Mouse (Mus musculus): ENCODE measurements around the gene Gipc2. TPM values are rescaled to one million over a fixed set of nuclear protein-coding genes. Genes with fewer than 3 reads are reported as not detected.
"Not testable (repeated sequence)": the region's sequence is repeated elsewhere in the genome, so short reads cannot be mapped to it uniquely, and the experiment has no call there.

Gene Gipc2
- polyA plus RNA-seq, 1 experiment from 2014 or later = 4.2 TPM

DNA sequence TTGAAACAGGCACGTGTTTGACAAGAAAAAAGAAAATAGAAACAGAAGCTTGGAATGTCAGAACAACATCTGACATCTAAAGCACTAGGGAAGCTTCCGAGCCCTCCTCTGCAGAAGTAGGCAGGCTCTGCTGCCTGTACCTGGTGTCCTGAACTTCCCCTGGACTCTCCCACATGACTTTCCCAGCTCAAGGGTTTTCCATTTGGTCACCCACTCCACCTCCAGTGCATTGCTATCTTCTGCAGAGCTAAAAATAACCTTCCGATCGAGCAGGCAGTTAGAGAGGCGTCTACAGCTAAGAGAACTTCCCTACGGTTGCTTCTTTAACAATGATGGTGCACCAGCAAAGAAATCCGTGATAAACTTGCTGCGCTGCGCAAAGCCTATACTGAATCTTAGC lies 32.4 kb downstream of the Gipc2 start:
- no peaks in the 10 kb centered on the region for H3K9me3 ChIP-seq (replicated peaks; ENCODE audit: control insufficient read depth, low read length)
- H3K4me2 ChIP-seq (ENCODE audit: low read depth, low read length) = no peak overlapping the region
- no peak for ATAC-seq (replicated peaks; ENCODE audit: insufficient number of reproducible peaks, low FRiP score, low TSS enrichment, low read depth)
- H3K27ac ChIP-seq (replicated peaks; ENCODE audit: low read depth, low read length) = no peak overlapping the region
- no peak for DNase-seq (ENCODE audit: low spot score)
- no peak overlapping the region for H3K9ac ChIP-seq (replicated peaks; ENCODE audit: low read length)
- H3K36me3 ChIP-seq (replicated peaks; ENCODE audit: control insufficient read depth, insufficient read depth, low read depth, low read length) = no peaks in the 10 kb centered on the region
- H3K27me3 ChIP-seq (ENCODE audit: control insufficient read depth, insufficient read depth, low read length) = no peaks in the 10 kb centered on the region
- no peaks in the 10 kb centered on the region for H3K4me1 ChIP-seq (ENCODE audit: control insufficient read depth, insufficient read depth, low read length)
- no peak overlapping the region for H3K4me3 ChIP-seq (ENCODE audit: low read depth, low read length)
- 80% methylated on average over 9 of the region's 9 CpGs for WGBS

DNA sequence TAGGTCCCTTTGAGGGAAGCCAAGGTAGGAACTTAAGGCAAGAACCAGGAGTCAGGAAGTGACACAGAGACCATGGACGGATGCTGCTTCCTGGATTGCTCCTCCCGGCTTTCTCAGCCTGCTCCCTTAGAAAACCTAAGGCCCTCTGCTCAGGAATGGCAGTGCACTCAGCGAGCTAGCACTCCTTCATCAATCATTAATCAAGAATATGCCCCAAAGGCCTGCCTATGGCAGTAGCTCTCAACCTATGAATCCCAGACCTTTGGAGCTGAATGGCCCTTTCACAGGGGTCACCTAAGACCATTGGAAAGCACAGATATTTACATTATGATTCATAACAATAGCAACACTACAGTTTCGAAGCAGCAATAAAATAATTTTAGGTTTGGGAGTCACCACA lies 35.1 kb downstream of the Gipc2 start:
- H3K27me3 ChIP-seq (ENCODE audit: control insufficient read depth, insufficient read depth, low read length) = no peaks in the 10 kb centered on the region
- H3K9me3 ChIP-seq (replicated peaks; ENCODE audit: control insufficient read depth, low read length) = no peaks in the 10 kb centered on the region
- ATAC-seq (replicated peaks; ENCODE audit: insufficient number of reproducible peaks, low FRiP score, low TSS enrichment, low read depth) (no peak), DNase-seq (ENCODE audit: low spot score) (no peak)
- H3K36me3 ChIP-seq (replicated peaks; ENCODE audit: control insufficient read depth, insufficient read depth, low read depth, low read length) = no peaks in the 10 kb centered on the region
- H3K4me2 ChIP-seq (ENCODE audit: low read depth, low read length) = no peak overlapping the region
- no peak overlapping the region for H3K27ac ChIP-seq (replicated peaks; ENCODE audit: low read depth, low read length)
- no peaks in the 10 kb centered on the region for H3K4me1 ChIP-seq (ENCODE audit: control insufficient read depth, insufficient read depth, low read length)
- no peak overlapping the region for H3K4me3 ChIP-seq (ENCODE audit: low read depth, low read length)
- no peak overlapping the region for H3K9ac ChIP-seq (replicated peaks; ENCODE audit: low read length)
- 79% methylated on average over 4 of the region's 4 CpGs for WGBS

DNA sequence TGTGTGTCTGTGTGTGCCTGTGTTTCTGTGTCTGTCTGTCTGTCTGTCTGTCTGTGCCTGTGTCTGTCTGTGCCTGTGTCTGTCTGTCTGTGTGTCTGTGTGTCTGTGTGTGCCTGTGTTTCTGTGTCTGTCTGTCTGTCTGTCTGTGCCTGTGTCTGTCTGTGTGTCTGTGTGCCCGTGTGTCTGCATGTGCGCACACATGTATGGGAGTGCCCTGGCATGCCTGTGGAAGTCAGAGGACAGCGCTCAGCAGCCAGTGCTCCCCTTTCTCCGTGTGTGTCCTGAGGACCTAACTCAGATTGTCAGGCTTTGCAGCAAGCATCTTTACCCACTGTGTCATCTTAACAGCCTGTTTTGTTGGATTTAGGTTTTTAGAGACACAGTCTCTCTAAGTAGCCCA lies 36.6 kb downstream of the Gipc2 start:
- H3K27me3 ChIP-seq (ENCODE audit: control insufficient read depth, insufficient read depth, low read length); H3K4me2 ChIP-seq (ENCODE audit: low read depth, low read length); ATAC-seq (replicated peaks; ENCODE audit: insufficient number of reproducible peaks, low FRiP score, low TSS enrichment, low read depth); H3K4me3 ChIP-seq (ENCODE audit: low read depth, low read length); H3K9ac ChIP-seq (replicated peaks; ENCODE audit: low read length); DNase-seq (ENCODE audit: low spot score); H3K4me1 ChIP-seq (ENCODE audit: control insufficient read depth, insufficient read depth, low read length); H3K36me3 ChIP-seq (replicated peaks; ENCODE audit: control insufficient read depth, insufficient read depth, low read depth, low read length); H3K27ac ChIP-seq (replicated peaks; ENCODE audit: low read depth, low read length); H3K9me3 ChIP-seq (replicated peaks; ENCODE audit: control insufficient read depth, low read length): not testable (repeated sequence)
- WGBS = 82% methylated on average over 4 of the region's 4 CpGs

DNA sequence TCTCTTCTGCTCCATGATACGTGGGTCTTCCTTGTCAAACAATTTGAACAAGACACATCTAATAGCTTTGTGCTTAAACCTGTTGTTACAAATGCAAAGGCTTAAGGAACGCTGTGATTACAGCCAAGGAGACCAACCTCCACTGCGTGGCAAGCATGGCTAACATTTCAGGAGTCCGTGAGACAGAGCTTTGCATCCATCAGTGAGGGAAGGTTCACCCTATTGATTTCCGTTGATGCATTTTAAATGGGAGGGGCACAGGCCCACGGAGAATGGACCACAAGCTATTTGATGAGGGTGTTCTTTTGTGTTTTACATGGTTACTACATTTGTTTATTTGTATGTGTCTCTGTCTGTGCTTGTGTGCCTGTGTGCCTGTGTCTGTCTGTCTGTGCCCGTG lies 37.4 kb downstream of the Gipc2 start:
- DNase-seq (ENCODE audit: low spot score) (no peak), ATAC-seq (replicated peaks; ENCODE audit: insufficient number of reproducible peaks, low FRiP score, low TSS enrichment, low read depth) (no peak)
- no peak overlapping the region for H3K4me2 ChIP-seq (ENCODE audit: low read depth, low read length)
- 81% methylated on average over 7 of the region's 7 CpGs for WGBS
- H3K9me3 ChIP-seq (replicated peaks; ENCODE audit: control insufficient read depth, low read length) = no peaks in the 10 kb centered on the region
- no peak overlapping the region for H3K27ac ChIP-seq (replicated peaks; ENCODE audit: low read depth, low read length)
- H3K9ac ChIP-seq (replicated peaks; ENCODE audit: low read length) = no peak overlapping the region
- H3K27me3 ChIP-seq (ENCODE audit: control insufficient read depth, insufficient read depth, low read length) = no peaks in the 10 kb centered on the region
- no peaks in the 10 kb centered on the region for H3K36me3 ChIP-seq (replicated peaks; ENCODE audit: control insufficient read depth, insufficient read depth, low read depth, low read length)
- H3K4me3 ChIP-seq (ENCODE audit: low read depth, low read length) = no peak overlapping the region
- no peaks in the 10 kb centered on the region for H3K4me1 ChIP-seq (ENCODE audit: control insufficient read depth, insufficient read depth, low read length)

DNA sequence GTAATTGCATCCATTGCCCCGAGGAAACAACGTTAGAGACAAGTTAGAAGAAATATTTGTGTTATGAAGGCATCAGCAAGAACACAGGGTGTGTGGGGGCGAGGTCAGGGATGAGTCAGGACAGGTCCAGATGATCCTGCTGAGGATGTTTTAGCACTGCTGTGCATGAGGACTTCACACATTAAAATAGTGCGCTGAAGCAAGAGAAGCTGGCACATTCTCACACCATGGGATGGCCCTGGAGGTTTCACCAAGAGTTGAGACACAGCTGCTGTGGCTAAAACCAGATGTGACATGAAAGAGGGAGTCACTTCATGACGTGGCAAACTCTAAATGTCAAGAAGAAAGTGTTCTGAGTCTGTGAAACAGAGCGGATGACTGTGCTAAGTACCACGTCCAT lies 38.9 kb downstream of the Gipc2 start:
- Histone ChIP-seq H3K4me3 (ENCODE audit: low read depth, low read length) (no peak overlapping the region), H3K4me2 (ENCODE audit: low read depth, low read length) (no peak overlapping the region), H3K9ac (replicated peaks; ENCODE audit: low read length) (no peak overlapping the region), H3K27ac (replicated peaks; ENCODE audit: low read depth, low read length) (no peak overlapping the region), H3K9me3 (replicated peaks; ENCODE audit: control insufficient read depth, low read length) (no peaks in the 10 kb centered on the region), H3K4me1 (ENCODE audit: control insufficient read depth, insufficient read depth, low read length) (no peaks in the 10 kb centered on the region), H3K36me3 (replicated peaks; ENCODE audit: control insufficient read depth, insufficient read depth, low read depth, low read length) (no peaks in the 10 kb centered on the region), H3K27me3 (ENCODE audit: control insufficient read depth, insufficient read depth, low read length) (no peaks in the 10 kb centered on the region)
- DNase-seq (ENCODE audit: low spot score) (no peak), ATAC-seq (replicated peaks; ENCODE audit: insufficient number of reproducible peaks, low FRiP score, low TSS enrichment, low read depth) (no peak)
- WGBS = 71% methylated on average over 7 of the region's 7 CpGs

DNA sequence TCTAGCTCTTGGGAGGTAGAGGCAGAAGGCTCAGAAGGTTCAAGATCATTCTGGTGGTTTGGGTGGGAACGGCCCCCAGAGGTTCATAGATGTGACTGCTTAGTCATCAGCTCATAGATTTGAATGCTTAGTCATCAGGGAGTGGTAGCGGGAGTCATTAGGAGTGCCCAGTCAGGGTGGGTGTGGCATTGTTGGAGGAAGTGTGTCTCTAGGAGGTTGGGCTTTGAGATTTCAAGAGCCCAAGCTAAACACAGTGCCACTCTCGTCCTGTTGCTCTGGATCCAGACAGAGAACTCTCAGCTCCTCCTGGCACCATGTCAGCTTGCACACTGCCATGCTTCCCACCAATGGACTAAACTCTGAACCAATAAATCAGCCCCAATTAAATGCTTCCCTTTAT lies 43.3 kb downstream of the Gipc2 start:
- WGBS = 81% methylated on average over 3 of the region's 3 CpGs
- Histone ChIP-seq H3K4me3 (ENCODE audit: low read depth, low read length) (no peak overlapping the region), H3K9me3 (replicated peaks; ENCODE audit: control insufficient read depth, low read length) (no peaks in the 10 kb centered on the region), H3K27ac (replicated peaks; ENCODE audit: low read depth, low read length) (no peak overlapping the region), H3K4me1 (ENCODE audit: control insufficient read depth, insufficient read depth, low read length) (no peaks in the 10 kb centered on the region), H3K36me3 (replicated peaks; ENCODE audit: control insufficient read depth, insufficient read depth, low read depth, low read length) (no peaks in the 10 kb centered on the region), H3K9ac (replicated peaks; ENCODE audit: low read length) (no peak overlapping the region), H3K27me3 (ENCODE audit: control insufficient read depth, insufficient read depth, low read length) (no peaks in the 10 kb centered on the region), H3K4me2 (ENCODE audit: low read depth, low read length) (no peak overlapping the region)
- no peak for ATAC-seq (replicated peaks; ENCODE audit: insufficient number of reproducible peaks, low FRiP score, low TSS enrichment, low read depth)
- no peak for DNase-seq (ENCODE audit: low spot score)

DNA sequence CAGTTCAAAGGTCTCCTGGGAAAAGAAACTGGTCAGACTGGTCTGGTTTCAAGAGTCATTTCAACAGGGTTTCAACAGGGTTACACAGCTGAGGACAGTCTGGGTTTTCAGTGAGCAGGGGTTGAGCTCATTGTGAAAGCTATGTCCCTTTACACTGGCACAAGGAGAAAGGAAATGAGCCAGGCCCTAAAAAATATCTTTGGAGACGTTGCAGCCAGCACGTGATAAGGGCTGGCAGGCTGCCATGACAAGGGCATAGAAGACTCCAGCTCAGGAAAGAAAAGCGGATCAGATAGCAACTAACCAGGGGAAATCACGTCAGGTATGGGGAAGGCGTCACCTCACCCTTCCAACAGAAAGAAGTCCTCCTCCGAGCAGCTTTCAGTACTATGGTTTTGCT lies 43.9 kb downstream of the Gipc2 start:
- ATAC-seq (replicated peaks; ENCODE audit: insufficient number of reproducible peaks, low FRiP score, low TSS enrichment, low read depth) (no peak), DNase-seq (ENCODE audit: low spot score) (no peak)
- Histone ChIP-seq H3K4me1 (ENCODE audit: control insufficient read depth, insufficient read depth, low read length) (no peaks in the 10 kb centered on the region), H3K36me3 (replicated peaks; ENCODE audit: control insufficient read depth, insufficient read depth, low read depth, low read length) (no peaks in the 10 kb centered on the region), H3K9me3 (replicated peaks; ENCODE audit: control insufficient read depth, low read length) (no peaks in the 10 kb centered on the region), H3K4me3 (ENCODE audit: low read depth, low read length) (no peak overlapping the region), H3K4me2 (ENCODE audit: low read depth, low read length) (no peak overlapping the region), H3K27ac (replicated peaks; ENCODE audit: low read depth, low read length) (no peak overlapping the region), H3K9ac (replicated peaks; ENCODE audit: low read length) (no peak overlapping the region; the same call in 1 of the 2 replicates), H3K27me3 (ENCODE audit: control insufficient read depth, insufficient read depth, low read length) (no peaks in the 10 kb centered on the region)
- 66% methylated on average over 6 of the region's 6 CpGs for WGBS

DNA sequence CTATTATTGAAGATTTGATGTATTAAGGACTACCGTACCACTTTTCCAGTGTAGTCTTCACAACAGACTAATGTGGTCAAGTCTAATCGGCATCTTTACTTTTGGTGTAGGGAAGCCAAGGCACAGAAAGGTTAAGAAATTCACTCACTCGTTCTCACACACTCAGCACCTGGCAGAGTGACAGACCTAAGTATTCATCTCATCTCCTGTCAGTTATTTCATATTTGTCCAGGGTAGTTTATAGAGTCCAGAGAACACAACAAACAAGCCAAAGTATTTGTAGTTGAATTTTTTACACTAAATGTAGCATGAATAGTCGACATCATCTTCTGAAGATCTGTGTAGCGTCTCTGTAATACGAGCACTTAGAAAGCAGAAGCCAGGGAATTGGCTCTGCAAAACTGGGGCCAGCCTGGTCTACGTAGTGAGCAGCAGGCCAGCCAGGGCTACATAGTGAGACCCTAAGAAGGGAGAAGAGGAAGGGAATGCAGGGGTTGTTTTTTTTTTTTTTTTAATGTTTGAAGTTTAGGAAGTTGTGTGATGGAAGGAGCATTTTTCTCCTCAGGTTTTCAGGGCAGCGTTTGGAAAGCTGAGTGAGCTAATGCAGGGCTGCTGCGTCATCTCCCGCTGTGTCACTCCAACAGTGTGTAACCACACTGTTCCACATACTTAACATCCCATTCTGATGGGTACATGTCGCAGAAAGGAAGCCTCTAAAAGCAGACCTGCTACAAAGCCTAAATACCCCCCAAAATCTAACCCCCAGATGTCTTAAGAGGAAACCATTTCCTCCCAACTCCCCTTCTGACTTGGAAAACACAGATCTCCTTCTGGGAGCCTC lies 44.6 kb downstream of the Gipc2 start:
- WGBS = 78% methylated on average over 11 of the region's 11 CpGs
- Histone ChIP-seq H3K4me3 (ENCODE audit: low read depth, low read length) (no peak overlapping the region), H3K4me2 (ENCODE audit: low read depth, low read length) (no peak overlapping the region; the same call in 1 of the 2 replicates), H3K9ac (replicated peaks; ENCODE audit: low read length) (no peak overlapping the region), H3K27ac (replicated peaks; ENCODE audit: low read depth, low read length) (no peak overlapping the region), H3K4me1 (ENCODE audit: control insufficient read depth, insufficient read depth, low read length) (no peaks in the 10 kb centered on the region), H3K9me3 (replicated peaks; ENCODE audit: control insufficient read depth, low read length) (no peaks in the 10 kb centered on the region), H3K27me3 (ENCODE audit: control insufficient read depth, insufficient read depth, low read length) (no peaks in the 10 kb centered on the region), H3K36me3 (replicated peaks; ENCODE audit: control insufficient read depth, insufficient read depth, low read depth, low read length) (no peaks in the 10 kb centered on the region)
- no peak for ATAC-seq (replicated peaks; ENCODE audit: insufficient number of reproducible peaks, low FRiP score, low TSS enrichment, low read depth)
- DNase-seq (ENCODE audit: low spot score) = no peak

All from embryonic facial prominence, embryonic 11.5 days (tissue).